Mouse (Mus musculus): ENCODE results near the gene Soat2.
"Not testable (repeated sequence)": the region's sequence is repeated elsewhere in the genome, so short reads cannot be mapped to it uniquely, and the experiment has no call there.

Gene Soat2

DNA sequence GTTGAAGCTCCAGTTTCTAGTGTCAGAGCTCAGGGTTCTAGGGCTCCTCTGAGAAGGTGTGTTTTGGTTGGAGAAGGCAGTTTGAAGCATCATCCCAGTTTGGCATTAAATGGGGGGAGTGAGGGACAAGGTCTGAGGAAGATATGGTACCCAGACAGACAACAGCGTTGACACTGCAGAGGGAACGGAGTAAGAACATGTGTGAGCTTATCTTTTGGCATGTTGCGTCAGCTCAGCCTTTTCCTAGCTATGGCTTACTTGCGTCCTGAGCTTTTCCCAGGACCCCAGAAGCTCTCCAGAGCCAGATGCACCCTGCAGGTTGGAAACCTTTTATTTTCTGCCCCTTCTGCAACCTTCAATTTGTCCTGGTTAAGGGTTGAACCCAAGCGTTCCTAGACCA is 4.2 kb upstream of the Soat2 start:
- no peak for DNase-seq (ENCODE audit: low read depth, low spot score)

DNA sequence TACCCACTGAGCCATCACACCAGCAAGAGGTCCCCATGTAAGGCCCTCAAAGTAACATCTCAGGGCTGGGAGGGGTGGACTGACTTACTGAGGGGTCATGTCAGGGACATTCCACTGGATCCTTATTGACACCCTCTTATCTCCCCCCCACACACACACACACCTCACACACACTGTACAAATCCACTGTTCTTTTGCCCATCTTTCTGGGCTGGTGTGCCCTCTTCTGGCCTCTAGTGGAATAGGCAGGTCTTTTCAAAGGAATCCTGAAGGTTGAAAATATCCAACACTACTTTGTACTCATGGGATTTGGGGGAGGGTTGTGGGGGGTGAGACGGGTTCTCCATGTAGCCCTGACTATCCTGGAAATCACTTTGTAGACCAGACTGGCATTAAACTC is 3.4 kb upstream of the Soat2 start:
- no peak for DNase-seq (ENCODE audit: low read depth, low spot score)

GRCm38 (mm10) chr15:102147674-102148402 is 2.5 kb upstream of the Soat2 start:
- no peak for DNase-seq (ENCODE audit: low read depth, low spot score)

DNA sequence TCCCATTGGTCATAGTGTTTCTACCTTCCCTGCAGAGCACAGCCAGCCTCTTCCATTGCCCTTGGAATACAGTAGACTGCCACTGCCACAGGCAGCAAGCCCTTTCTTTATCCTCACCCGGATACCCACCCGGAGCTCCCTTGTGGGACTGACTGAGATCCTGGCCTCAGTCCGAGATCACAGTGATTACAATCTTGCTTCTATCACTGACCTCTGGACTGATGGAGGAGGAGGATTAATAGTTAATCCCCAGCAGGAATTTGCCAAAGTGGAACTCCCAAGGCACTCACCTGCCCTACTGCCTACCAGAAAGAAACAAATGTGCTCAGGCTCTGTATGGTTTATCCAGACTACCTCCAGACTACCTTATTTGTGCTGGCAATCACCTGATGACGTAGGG is 765 bp upstream of the Soat2 start:
- DNase-seq (ENCODE audit: low read depth, low spot score), result no peak

DNA sequence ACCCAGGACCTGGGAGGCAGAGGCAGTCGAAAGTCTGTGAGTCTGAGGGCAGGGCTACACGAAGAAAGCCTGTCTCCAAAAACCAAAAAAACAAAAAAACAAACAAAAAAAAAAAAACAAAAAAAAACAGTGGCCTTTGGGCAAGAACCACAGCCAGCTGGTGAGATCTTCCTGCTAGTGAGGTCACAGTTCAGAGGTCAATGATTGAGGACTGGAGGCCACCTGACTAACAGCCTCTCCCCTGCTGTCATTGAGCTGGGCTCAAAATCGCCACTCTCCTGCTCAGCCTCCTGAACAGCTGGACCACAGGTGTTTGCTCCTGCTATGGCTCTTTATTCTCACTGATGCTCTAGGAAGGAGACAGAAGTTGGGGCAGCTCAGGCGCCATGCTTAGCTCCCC is 2.3 kb downstream of the Soat2 start:
- no peak for DNase-seq (ENCODE audit: low read depth, low spot score)

GRCm38 (mm10) chr15:102155006-102155405 is 4.7 kb downstream of the Soat2 start:
- DNase-seq (ENCODE audit: low read depth, low spot score), result not testable (repeated sequence)

- no peak for DNase-seq (ENCODE audit: low read depth, low spot score)
Observed at GRCm38 (mm10) chr15:102156836-102157235, 6.5 kb downstream of the Soat2 start.

GRCm38 (mm10) chr15:102160415-102161060 is 10.2 kb downstream of the Soat2 start:
- DNase-seq (ENCODE audit: low read depth, low spot score), result no peak

DNA sequence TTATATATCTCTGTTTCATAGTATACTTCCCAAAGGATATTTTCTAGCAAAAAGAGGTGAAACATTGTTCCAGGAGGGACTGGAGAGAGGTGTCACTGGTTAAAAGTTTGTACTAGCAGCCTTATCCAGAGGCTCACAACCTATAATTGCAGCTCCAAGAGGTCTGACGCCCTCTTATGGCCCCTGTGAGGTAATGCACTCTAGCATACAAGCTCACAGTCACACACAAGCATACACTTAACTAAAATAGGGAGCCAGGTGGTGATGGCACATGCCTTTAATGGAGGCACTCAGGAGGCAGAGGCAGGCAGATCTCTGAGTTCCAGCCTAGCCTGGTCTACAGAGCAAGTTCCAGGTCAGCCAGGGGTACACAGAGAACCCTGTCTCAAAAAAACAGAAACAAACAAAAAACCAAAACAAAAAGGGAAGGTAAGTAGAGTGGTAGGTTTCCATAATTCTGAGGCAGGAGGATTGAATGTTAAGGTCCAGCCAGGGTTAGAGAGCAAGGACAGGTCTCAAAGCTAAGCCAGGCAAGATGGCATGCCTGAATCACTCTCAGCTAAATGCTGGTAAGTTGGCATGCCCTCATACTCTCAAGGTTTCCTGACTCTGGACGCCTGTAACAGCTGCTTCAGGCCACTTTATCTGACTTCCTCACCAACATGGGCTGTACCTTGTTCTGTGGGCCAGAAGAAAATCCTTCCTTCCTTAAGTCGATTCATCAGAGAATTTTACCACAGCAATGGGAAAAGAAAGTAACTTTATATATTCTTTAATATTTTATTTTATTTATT is 13.8 kb downstream of the Soat2 start:
- DNase-seq (ENCODE audit: low read depth, low spot score), result no peak

GRCm38 (mm10) chr15:102165468-102166100 is 15.3 kb downstream of the Soat2 start:
- no peak for DNase-seq (ENCODE audit: low read depth, low spot score)

DNA sequence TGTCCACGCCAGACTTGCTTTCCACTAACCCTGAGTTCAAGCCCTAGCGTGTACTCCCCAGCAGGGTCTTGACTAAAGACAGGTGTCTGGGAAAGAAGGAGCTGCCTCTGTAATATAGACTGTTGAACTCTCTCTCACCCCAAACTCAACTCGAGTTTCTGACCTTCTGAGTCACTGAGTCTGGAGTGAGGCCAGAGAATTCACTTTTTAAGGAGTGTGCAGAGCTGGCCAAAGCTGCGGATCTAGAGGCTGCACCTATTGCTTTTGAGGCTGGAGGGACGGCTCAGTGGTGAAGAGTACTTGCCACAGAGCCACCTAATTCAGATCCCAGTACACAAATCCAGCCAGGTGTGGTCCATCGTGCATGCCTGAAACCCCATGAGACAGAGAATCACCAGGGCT is 17.3 kb downstream of the Soat2 start:
- no peak for DNase-seq (ENCODE audit: low read depth, low spot score)

DNA sequence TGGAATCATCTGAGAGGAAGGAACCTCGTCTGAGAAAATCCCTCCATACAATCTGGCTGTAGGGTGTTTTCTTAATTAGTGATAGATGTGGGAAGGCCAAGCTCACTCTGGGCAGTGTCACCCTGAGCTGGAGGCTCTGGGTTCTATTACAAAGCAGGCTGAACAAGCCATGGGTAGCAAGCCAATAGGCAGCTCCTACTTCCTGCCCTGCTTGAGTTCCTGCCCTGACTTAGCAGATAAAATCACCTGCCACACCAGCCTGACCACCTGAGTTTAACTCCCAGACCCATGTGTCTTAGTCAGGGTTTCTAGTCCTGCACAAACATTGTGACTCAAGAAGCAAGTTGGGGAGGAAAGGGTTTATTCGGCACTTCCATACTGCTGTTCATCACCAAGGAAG is 18.7 kb downstream of the Soat2 start:
- no peak for DNase-seq (ENCODE audit: low read depth, low spot score)

- no peak for DNase-seq (ENCODE audit: low read depth, low spot score)
Observed at GRCm38 (mm10) chr15:102173581-102173980, 23.3 kb downstream of the Soat2 start.

GRCm38 (mm10) chr15:102175736-102176319 is 25.5 kb downstream of the Soat2 start:
- no peak for DNase-seq (ENCODE audit: low read depth, low spot score)

DNA sequence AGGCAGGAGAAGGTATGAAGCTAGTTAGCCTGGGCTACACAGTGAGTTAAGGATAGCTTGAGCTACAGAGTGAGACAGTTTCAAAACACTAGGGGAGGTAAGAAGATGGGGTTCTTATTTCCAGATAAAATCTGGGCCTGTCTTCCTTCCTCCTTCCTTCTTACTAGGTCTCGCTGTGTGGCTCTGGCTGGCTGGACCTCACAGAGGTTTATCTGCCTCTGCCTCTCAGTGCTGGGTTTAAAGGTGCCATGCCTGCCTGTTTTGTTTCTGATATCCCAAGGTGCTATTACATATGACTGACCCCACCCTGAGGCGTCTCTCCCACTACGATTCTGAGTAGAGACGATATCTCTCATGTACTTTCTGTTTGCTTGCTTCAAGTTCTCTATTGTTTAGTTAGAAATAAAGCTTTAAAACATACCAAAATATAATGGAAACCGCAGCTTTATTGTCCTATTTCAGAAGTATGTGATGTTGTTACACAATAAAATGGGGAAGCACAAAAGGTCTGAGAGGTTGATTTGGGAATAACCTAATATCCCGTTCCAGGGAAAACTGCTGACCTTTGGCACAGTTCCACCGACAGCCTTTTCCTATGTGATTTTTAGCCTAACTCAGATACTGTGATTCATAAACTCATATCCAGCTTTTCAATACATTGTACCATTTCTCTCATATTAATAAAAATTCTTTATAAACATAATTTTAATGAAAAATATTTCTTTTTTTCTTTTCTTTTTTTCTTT is 26.4 kb downstream of the Soat2 start:
- DNase-seq (ENCODE audit: low read depth, low spot score), result no peak

DNA sequence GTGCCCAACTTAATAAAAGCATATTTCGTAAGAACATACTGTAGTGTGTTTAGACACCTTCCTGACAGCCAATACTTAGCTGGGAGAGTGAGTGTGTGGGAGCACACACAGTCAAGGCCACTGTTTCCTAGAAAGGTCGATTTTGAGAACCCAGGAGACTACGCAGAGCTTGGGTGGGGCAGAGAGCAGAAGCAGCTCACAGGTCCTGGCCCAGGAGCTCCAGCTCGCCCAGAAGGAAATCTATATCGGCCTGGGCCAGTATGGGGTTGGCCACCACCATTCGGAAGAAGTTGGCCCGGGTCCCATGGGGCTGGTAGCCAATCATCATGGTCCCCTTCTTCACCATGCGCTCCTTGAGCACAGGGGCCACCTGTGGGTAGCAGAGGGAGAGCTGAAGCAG is 27.1 kb downstream of the Soat2 start:
- DNase-seq (ENCODE audit: low read depth, low spot score), result no peak

- peak; percentile 55 for DNase-seq (ENCODE audit: low read depth, low spot score)
Observed at GRCm38 (mm10) chr15:102178279-102178678, 28.0 kb downstream of the Soat2 start.

GRCm38 (mm10) chr15:102179106-102179505 is 28.8 kb downstream of the Soat2 start:
- no peak for DNase-seq (ENCODE audit: low read depth, low spot score)

- DNase-seq (ENCODE audit: low read depth, low spot score), result no peak
Observed at GRCm38 (mm10) chr15:102179924-102180323, 29.6 kb downstream of the Soat2 start.

DNA sequence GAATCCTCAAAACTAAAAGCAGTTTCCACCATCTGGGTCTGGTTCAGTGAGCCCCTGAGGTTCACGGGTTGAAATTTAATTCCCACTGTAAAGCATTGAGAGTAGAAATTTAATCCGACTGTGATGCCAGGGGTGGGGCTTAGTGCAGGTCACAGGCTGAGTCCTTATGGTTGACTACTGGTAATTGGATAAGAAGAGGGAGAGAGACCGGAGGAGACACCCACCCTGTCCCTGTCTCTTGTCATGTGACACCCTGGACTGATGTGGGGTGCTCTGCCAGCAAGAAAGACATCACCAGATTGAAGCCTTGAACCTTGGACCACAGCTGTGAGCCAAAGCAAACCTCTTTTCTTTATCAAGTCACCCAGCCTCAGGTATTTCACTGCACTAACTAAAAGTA is 32.8 kb downstream of the Soat2 start:
- DNase-seq (ENCODE audit: low read depth, low spot score), result no peak

DNA sequence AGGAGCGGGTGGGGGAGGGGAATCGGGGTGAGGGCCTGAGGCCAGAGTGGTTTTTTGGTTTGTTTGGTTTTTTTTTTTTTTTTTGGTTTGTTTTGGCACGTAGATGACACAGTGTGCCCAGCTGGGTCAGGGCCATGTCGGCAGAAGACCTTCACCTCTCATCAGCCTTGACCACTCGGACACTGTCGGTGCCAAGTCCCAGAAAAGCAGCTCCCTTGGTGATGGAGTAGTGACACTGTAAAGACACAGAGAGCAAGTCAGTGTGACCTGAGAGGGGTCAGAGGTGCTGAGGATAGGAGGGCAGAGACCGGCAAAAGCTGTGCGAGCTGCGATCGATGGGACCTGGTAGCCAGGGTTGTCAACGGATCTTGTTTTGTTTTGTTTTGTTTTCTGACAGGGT is 35.9 kb downstream of the Soat2 start:
- no peak for DNase-seq (ENCODE audit: low read depth, low spot score)

All from c-Kit-negative CD71-positive TER-119-positive erythroid progenitor cells, embryonic 14.5 days (primary cell).